Mouse (Mus musculus) E14TG2a.4 (cell line): ENCODE measurements around the gene Dscaml1.

Source experiments
- H3K27me3 ChIP-seq: 2 replicates; pipeline ENCODE4 v1.6.1; 2014; ENCODE audit warnings: low read length, control low read depth; ENCODE audit not compliant: insufficient read depth
- H3K36me3 ChIP-seq: 2 replicates; pipeline ENCODE4 v1.6.1; 2014; ENCODE audit warnings: low read length, control low read depth; ENCODE audit not compliant: insufficient read depth
- H3K4me1 ChIP-seq: replicated peaks from 2 replicates; pipeline ENCODE4 v1.6.1; 2014; ENCODE audit warnings: low read depth, low read length, control low read depth
- H3K4me3 ChIP-seq: replicated peaks from 2 replicates; pipeline ENCODE4 v1.5.1; 2014; ENCODE audit warnings: mild to moderate bottlenecking, low read length
- H3K9me3 ChIP-seq: 2 replicates; pipeline ENCODE4 v1.6.1; 2014; ENCODE audit warnings: low read length, control low read depth
- CTCF ChIP-seq: conservative IDR thresholded peaks from 2 replicates; pipeline ENCODE4 v1.5.1; 2014; ENCODE audit warnings: low read length
- NANOG ChIP-seq: IDR thresholded peaks from 2 replicates; pipeline ENCODE4 v1.6.1; 2014; ENCODE audit warnings: borderline replicate concordance, low read length, mixed read lengths
- POU5F1 ChIP-seq: IDR thresholded peaks from 2 replicates; pipeline ENCODE4 v1.6.1; 2014; ENCODE audit warnings: low read length, borderline replicate concordance

The Dscaml1 gene

GRCm38 (mm10) chr9:45406808-45407207 lies 19.6 kb upstream of the Dscaml1 start:
- H3K36me3 ChIP-seq: no peaks in the 10 kb centered on the region
- H3K4me3 ChIP-seq: no peak overlapping the region
- peaks cover 12% of the 10 kb centered on the region for H3K27me3 ChIP-seq
- peaks cover 76% of the 10 kb centered on the region for H3K4me1 ChIP-seq
- TF ChIP-seq POU5F1: no peak
- no peak for TF ChIP-seq NANOG
- no peak for TF ChIP-seq CTCF
- no peaks in the 10 kb centered on the region for H3K9me3 ChIP-seq

GRCm38 (mm10) chr9:45407706-45408675 lies 18.4 kb upstream of the Dscaml1 start:
- Histone ChIP-seq H3K36me3 (no peaks in the 10 kb centered on the region), H3K27me3 (peaks cover 12% of the 10 kb centered on the region), H3K9me3 (no peaks in the 10 kb centered on the region), H3K4me1 (peaks cover 71% of the 10 kb centered on the region), H3K4me3 (peak overlapping the region; percentile 48)
- peak; percentile 57 for TF ChIP-seq CTCF
- no peak for TF ChIP-seq POU5F1

GRCm38 (mm10) chr9:45410193-45410592 lies 16.2 kb upstream of the Dscaml1 start:
- TF ChIP-seq NANOG: no peak
- TF ChIP-seq CTCF: no peak
- TF ChIP-seq POU5F1: no peak
- Histone ChIP-seq H3K4me1 (peaks cover 58% of the 10 kb centered on the region), H3K9me3 (no peaks in the 10 kb centered on the region), H3K27me3 (peaks cover 12% of the 10 kb centered on the region), H3K36me3 (no peaks in the 10 kb centered on the region), H3K4me3 (no peak overlapping the region)

- H3K9me3 ChIP-seq: no peaks in the 10 kb centered on the region
- H3K36me3 ChIP-seq: no peaks in the 10 kb centered on the region
- peaks cover 12% of the 10 kb centered on the region for H3K27me3 ChIP-seq
- TF ChIP-seq CTCF: no peak
- no peak for TF ChIP-seq NANOG
- no peak for TF ChIP-seq POU5F1
- H3K4me3 ChIP-seq: no peak overlapping the region
- peaks cover 54% of the 10 kb centered on the region for H3K4me1 ChIP-seq
These were observed 15.8 kb upstream of the Dscaml1 start for GRCm38 (mm10) chr9:45410614-45411013.

GRCm38 (mm10) chr9:45411111-45411510 lies 15.3 kb upstream of the Dscaml1 start:
- Histone ChIP-seq H3K4me3 (no peak overlapping the region), H3K27me3 (peaks cover 12% of the 10 kb centered on the region), H3K36me3 (no peaks in the 10 kb centered on the region), H3K9me3 (no peaks in the 10 kb centered on the region), H3K4me1 (peaks cover 49% of the 10 kb centered on the region)
- TF ChIP-seq CTCF (no peak), NANOG (no peak), POU5F1 (no peak)

DNA sequence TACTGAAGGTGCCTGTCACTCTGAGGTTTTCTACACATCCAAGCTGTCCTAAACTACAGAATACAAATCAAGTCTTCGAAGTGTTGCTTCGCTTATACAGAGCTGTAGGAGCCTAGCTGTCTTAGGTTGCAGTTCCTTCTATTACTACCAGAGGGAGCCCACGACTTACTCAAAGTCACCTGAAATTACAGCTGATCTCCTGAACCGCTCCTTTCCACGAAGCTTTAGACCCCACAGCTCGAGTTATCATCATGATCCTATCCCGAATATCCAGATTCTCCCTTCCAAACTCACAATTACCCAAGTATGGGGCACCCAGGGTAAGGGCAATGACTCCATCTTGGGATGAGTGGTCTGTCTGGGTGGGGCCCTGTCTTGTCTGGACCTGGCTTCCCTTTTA lies 14.6 kb upstream of the Dscaml1 start:
- TF ChIP-seq POU5F1 (no peak), CTCF (peak; percentile 43)
- Histone ChIP-seq H3K4me1 (peaks cover 42% of the 10 kb centered on the region), H3K27me3 (peaks cover 12% of the 10 kb centered on the region), H3K9me3 (no peaks in the 10 kb centered on the region), H3K4me3 (no peak overlapping the region), H3K36me3 (no peaks in the 10 kb centered on the region)

DNA sequence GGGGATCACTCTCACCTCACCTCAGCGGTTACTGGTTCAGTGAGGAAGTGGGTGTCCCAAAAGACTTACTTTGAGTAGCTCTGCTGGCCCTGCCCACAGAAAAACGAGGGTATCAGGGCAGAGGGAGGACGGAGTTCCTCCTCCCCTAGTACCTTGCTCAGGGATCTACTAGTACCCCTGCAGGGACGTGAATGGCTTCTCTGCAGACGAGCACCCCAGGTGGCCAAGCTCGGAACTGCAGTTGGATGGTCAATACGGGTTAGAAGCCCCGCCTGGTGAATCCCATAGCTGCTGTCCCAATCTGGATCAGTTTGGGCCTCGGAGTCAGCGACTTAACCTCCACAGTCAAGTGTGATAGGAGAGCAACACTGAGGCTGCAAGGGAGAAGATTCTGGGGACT lies 14.1 kb upstream of the Dscaml1 start:
- TF ChIP-seq CTCF (peak; percentile 75), POU5F1 (no peak)
- Histone ChIP-seq H3K4me3 (no peak overlapping the region), H3K27me3 (peaks cover 12% of the 10 kb centered on the region), H3K36me3 (no peaks in the 10 kb centered on the region), H3K9me3 (no peaks in the 10 kb centered on the region), H3K4me1 (peaks cover 41% of the 10 kb centered on the region)

DNA sequence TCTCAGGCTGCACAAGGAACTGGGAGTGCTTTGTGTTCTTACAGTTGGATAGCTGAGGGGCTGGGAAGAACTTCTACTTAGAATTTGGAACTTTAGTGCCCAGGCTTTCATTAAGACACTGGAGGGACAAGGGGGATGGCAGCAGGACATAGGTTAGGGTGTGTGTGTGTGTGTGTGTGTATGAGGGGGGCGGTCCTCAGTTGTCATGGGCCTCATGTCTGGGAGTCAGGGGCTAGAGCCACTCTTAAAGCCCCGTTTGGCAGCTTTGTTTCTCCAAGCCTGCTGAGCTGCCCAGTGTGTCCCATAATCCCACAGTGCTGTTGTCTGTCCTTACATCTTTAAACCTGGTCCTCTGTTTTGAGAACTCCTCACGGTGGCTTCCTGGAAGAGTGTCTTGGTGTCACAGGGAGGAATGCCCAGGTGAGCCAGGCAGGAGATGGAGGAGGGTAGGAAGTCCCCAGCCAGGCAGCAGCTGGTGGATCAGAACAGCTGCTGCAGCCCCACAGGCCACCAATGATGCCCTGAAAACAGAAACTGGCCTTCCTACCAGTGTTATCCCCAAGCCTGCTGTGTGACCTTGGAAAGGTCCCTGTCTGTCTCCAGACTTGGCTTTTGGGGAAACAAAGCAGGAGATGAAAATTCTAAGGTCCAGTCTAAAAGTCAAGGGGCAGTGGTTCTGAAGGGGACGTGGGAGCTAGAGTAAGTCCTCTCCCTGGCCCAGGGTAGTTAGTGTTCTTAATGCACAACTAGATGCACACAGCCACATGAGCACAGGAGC lies 13.5 kb upstream of the Dscaml1 start:
- H3K4me3 ChIP-seq: no peak overlapping the region

More for the DNA sequence above, 13.5 kb upstream of the Dscaml1 start:
- Histone ChIP-seq H3K36me3 (no peaks in the 10 kb centered on the region), H3K9me3 (no peaks in the 10 kb centered on the region), H3K4me1 (peaks cover 35% of the 10 kb centered on the region), H3K27me3 (peaks cover 12% of the 10 kb centered on the region)
- TF ChIP-seq NANOG (no peak), CTCF (no peak), POU5F1 (no peak)
